Mouse (Mus musculus) spleen, embryonic (tissue): ENCODE results near the gene Spa17.

Source experiments
- CTCF ChIA-PET: fragments of 350-600 bp; sonication (Branson Sonifier 250); formaldehyde crosslinking; loops from one replicate; lab custom pipeline; 2022; lab: Charles Lee

Gene Spa17

GRCm38 (mm10) chr9:37567454-37567853, 46.1 kb downstream of the Spa17 start:
- CTCF ChIA-PET: no interaction called here

GRCm38 (mm10) chr9:37567019-37567418, 46.5 kb downstream of the Spa17 start:
- CTCF ChIA-PET: no interaction called here

GRCm38 (mm10) chr9:37563805-37564204, 49.7 kb downstream of the Spa17 start:
- CTCF ChIA-PET: no interaction called here

DNA sequence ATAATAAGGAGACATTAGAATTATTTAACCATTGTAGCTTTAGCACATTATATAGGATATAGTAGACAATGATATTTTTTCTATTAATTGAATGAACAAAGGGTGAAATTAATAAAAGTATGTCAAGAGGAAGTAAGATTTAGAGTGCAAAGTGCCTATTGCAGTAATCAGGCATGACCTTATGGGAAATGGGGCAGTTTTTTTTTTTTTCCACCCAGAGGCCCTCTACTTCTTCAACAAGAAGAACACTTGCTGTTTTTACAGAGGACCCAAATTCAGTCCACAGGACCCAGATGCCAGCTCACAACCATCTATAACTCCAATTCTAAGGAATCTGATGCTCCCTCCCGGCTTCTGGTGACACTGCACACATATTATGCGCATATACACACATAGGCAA, 52.9 kb downstream of the Spa17 start:
- CTCF ChIA-PET: no interaction called here

GRCm38 (mm10) chr9:37556366-37556765, 57.2 kb downstream of the Spa17 start:
- CTCF ChIA-PET: no interaction called here

- CTCF ChIA-PET: no interaction called here
Observed at GRCm38 (mm10) chr9:37554838-37555748, 58.4 kb downstream of the Spa17 start, which contains the start of gene Siae. Gene Siae, plus strand, starts transcription at chr9:37555698.

DNA sequence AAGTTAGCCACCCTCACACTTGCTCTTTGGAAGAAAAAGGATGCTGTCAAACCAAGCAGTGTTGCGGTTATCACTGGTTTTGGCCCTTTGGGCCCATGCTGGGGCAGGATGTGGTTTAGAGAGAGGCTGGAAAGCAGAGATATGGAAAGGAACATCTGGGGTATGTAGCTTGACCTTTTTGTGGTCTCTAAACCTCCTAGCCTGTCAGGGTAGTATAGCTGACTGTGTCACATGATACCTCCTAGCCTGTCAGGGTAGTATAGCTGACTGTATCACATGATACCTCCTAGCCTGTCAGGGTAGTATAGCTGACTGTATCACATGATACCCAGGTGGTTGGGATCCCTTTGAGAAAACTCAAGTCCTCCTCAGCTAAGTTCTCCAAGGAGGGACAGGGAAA, 59.2 kb downstream of the Spa17 start:
- CTCF ChIA-PET: no interaction called here
